Mouse (Mus musculus) frontal cortex, postnatal 14 days (tissue): ENCODE data around the gene BC025920.

ENCODE experiments used
- DNase-seq, 2 experiments: peaks; one replicate each; pipeline ENCODE4 v3.0.0; 2022; ENCODE audit warnings: low spot score in 2 of 2

Gene BC025920

DNA sequence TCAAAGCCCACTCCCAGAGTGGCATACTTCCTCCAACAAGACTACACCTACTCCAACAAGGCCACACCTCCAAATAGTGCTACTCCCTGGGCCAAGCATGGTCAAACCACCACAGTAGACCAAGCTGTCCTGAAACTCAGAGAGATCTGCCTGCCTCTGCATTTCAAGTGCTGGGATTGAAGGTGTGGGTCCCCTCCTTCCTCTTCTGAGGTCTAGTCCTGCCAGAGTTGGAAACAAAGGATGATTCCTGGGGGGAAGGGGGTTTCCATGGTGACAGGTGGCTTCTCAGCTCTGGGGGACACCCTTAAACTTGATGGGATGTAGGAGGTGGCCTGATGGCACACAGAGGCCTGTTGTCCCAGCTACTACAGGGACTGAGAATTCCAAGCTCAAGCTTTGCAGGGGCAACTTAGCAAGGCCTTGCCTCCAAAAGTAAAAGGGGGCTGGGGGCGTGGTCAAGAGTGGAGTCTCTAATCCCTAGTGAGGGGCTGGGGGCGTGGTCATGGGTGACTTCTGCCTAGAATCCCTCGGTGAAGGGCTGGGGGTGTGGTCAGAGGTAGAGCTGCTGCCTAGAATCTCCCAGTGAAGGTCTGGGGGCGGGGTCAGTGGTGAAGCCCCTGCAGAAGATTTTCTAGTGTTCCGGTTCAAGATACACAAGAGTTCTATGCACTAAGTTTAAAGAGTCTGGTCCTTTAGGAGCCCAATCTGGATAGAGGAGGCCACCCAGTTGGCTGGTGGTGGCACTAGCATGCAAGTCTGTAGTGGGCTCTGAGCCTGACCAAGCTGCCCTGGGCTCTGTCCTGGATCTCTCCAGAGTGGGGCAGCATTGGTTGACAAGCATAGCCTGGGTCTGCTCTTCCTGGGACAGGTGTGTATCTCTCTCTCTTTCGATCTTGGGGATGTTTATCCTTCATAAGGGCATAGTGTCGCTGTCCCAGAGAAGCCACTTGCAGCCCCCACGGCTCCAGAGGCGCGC is 31.7 kb upstream of the BC025920 start, which contains the start of gene Tle2:
Gene Tle2 (plus strand): TSS at position 481 of the 976 bp plus-strand sequence.
- no peak for DNase-seq

DNA sequence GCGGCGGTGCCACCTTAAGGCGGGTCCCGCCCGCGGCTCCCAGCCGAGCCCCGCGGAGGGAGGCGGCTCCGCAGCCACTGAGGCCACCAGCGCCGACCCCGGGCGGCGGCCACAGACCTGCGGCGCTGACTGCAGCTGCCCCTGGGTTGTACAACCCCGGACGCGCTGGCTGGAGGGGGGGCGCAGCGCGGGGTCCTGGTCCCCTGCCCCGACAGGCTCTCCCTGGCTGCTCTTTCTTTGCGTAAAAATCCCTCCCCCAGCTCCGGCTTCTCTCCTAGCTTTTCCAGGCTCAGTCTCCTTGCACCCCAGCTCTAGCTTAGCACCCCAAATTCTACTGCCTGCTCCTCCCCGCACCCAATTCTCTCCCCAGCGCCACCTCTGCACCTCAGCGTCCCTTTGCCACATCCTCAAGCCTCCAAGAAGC is 30.9 kb upstream of the BC025920 start:
- DNase-seq = no peak

DNA sequence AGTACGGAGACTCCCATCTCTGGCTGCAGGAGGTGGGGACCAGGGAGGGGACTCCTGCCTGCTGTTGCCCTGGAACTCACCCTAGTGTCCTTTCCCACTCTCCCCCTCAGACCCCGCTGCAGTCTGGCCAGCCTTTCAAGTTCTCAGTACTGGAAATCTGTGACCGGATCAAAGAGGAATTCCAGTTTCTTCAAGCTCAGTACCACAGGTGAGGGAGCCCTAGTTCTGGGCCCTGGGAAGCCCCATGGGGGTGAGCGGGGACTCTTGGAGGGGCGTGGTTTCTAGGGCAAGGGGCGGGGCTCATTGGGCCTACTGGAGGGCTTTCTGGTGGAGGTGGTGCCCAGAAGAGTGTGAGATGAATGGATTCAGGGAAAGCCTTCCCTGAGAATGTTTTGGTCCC is 30.4 kb upstream of the BC025920 start:
- DNase-seq = no peak

DNA sequence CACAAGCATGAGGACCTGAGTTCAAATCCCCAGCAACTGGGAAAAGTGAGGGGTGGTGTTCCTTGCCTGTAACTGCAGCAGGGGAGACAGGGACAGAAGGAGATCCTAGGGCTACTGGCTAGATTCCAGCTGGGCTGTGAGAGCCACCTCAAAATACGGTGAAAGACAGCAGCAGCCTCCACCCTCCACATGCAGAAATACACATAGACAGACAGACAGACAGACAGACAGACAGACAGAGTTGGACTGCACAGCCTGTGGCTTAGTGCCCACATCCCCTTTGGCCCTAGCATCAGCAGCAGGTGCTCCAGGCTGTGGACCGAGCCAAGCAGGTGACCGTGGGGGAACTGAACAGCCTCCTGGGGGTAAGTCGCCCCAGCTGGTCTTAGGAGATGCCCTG is 26.1 kb upstream of the BC025920 start:
- DNase-seq = no peak

DNA sequence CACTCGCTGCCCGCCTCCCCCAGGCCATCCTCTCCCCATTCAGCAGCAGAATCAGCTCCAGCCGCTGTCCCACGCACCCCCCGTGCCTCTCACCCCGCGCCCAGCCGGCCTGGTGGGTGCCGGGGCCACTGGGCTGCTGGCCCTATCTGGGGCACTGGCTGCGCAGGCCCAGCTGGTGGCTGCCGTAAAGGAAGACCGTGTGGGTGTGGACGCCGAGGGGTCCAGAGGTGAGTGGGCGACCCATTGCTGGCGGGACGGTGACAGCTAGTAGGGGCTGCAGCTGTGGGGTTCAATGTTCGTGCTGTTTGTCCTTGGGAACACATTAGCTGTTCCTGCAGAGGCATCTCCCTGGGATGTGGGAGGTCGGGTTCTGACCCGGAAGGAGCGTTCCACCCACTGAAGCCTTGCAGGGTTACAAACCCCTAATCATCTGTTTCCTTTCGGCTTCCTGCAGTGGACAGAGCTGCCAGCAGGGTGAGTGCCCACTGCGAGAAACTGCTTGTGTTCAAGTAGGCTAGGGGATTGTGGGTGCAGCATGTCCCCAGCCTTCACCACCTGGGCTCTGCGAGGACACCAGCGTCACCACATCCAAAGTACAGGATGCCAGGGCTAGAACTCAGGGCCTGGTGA is 25.5 kb upstream of the BC025920 start:
- no peak for DNase-seq

DNA sequence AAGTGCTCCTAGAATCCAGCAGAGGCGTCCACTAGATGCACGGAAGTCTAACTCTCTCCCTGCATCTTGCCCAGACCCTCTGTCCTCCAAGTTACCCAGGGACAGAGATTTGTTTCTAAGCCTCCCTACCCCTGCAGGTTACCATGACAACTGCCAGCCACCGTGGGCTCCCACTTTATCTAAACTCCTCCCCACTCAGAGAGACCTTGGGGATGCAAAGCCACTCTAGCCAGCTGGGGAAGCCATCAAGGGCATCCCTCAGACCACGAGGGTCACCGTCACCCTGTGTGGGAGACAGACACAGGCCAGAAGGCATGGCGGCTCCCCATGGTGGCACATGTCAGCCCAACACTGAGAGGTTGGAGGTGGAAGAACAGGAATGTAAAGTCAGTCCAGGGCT is 22.7 kb upstream of the BC025920 start:
- DNase-seq = no peak

DNA sequence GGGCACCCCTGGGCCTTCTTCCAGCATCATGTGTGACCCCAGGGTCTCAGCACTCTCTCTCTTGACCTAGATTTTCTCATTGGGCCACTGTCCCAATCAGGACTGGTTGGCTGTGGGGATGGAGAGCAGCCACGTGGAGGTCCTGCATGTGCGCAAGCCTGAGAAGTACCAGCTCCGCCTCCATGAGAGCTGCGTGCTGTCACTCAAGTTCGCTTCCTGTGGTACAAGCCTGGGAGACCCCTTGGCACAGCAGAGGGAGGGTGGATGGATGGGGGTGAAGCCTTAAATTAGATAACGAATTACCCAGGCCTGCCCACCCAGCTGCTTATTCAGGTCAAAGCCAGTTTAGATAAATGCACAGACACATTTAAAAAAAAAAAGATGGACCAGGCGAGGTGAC is 17.3 kb upstream of the BC025920 start:
- DNase-seq = no peak

DNA sequence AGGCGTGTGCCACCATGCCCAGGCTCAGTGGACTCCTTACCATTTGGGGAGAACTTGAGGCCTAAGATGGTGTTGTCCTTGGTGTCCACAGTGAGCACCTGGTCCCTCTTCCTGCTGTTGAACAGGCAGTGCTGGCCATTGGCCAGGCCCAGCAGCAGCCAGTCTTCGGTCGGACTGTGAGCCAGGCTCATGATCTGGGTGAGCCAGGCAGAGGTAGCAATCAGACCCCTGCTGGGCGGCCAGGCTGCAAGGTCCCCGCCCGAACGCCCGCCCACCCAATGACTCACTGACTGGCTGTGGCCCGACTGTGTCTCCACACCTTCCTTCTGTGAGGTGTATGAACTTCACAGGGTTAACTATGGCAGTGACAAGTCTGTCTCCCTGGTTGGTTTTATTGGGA is 14.2 kb upstream of the BC025920 start:
- no peak for DNase-seq

DNA sequence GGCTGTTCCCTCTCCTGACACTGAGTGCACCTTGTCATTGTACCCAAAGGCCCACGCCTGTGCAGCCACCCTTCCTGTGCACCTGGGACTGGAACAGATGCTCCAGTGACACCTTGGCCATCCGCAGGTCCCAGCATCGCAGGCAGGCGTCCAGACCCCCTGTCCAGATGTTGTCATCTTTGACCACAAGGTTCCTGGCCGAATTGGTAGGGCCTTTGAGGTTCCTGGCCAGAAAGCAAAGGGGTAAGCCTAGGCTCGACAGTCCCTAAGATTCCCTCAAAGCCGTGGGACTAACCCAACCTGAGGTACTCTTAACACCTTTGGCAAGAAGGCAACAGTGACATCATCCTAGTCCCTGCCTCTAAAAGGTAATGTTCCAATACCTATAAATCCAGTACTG is 13.4 kb upstream of the BC025920 start:
- DNase-seq = no peak

DNA sequence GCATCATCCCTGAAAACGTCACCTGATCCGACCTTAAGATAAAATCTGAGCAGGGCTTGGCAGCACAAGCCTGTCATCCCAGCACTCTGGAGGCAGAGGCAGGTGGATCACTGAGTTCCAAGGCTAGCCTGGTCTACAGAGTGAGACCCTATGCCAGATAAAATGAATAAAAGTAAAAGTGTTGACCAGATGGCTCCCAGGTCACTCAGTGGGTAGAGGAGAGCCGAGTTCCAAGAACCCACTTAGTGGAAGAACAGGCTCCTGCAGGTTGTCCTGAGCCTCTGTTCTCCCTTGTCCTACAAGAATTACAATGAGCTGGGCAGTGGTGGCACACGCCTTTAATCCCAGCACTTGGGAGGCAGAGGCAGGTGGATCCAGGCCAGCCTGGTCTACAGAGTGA is 12.8 kb upstream of the BC025920 start:
- DNase-seq = no peak

DNA sequence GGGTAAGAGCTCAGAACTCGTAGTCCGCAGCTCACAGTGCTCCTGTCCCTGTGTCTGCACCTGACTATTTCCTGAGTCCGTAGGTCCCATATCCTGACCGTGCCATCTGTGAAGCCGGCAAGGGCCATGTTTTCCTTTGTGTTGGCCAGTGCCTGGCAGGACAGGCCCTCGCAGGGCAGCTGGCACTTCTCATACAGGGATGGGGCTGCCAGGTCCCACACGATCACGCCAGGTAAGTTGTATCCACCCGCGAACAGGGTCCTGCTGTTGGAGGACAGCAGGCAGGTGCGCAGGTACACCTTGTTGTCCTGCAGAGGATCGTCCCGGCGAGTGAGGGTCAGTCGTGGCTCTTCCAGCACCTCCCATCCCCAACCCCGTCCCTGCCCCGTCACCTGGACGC is 12.1 kb upstream of the BC025920 start:
- no peak for DNase-seq

DNA sequence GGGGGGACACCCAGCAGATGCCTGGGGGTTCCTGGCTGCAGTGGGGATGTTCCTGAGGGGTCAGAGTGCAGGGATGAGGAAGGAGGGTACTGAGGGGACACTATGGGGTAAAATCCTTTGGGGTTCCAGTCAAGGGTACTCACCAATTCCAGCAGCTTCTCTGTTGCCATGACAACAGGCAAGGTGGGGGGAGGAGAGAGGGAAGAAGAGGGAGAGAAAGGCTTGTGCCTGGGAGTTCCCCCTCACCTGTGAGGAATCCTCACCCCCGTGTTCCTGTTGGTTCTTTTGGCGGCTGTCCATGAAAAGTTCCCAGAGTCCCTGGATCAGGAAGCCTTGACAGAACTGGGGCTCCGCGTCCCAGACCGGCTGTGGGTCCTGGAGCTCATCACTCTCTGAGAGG is 10.5 kb upstream of the BC025920 start:
- DNase-seq = no peak

DNA sequence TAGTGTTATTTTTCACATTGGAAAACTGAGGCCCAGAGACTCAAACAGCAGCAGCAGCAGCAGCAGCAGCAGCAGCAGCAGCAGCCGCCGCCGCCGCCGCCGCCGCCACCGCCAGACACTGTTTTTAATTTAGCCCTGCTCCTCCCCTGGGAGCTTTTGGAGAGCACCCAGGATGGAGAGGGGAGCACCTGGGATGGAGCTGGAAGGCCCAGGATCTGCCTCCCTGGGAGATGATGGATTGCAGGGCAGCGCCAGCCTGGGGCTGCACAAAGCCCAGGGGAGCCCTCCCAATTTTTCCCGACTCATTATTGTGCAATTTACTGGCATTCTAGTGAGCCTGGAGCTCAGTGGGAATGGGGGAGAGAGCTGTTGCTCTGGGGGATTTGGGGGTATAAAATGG is 9.5 kb upstream of the BC025920 start:
- DNase-seq = no peak

DNA sequence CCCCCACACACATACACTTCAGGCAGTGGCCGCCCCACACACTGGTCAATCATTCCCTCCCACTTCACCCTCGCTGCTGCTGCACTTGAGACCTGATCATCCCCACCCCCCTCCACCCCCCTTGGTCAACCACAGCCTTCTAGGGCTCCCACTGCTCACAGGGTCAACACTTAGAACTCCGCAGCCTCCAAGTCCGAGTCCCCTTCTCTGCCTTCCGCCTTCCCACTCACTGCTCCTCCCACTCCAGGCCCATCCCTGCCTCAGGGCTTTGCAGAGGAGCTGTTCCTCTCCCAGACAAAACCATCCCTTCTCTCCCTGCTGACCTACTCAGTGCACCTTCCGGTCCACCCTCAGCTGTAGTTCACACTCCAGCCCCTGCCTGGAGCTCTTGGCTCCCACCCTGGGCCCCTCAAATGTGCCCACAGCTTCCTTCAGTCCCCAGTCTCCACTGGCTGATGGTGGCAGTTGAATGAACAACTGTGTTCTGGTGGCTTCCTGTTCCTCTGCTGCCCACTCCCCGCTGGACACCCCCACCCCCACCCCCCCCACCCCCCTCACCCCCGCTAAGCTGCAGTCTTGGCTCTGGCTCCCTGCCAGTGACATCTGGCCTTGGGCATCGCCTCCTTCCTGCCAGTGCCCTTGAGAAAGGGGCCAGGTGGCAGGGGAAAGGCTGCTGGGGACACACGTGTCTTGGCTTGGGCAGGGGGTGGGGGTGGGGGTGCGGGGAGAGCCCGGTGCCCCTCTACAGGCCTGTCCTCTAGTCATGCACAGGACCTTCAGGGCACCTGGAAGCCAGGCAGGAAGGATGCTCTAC is 8.7 kb upstream of the BC025920 start:
- no peak for DNase-seq

DNA sequence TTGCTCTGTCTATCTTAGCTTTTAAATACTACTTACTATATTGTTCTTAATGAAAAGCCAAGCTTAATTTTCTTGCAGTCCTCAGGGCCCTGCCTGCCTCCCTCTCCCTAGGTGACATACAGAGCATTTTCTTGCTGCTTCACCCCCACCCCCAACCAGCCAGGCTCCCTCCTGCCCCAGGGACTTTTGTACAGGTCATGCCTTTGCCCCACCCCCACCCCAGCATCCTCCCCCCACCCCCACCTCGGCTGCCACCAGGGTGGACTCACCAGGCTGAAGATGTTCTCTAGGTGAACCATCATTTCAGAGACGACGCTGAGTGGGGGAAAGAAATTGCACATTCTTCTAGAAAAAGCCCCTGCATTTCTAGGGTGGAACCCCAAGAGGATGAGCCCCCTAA is 7.7 kb upstream of the BC025920 start:
- DNase-seq = no peak

DNA sequence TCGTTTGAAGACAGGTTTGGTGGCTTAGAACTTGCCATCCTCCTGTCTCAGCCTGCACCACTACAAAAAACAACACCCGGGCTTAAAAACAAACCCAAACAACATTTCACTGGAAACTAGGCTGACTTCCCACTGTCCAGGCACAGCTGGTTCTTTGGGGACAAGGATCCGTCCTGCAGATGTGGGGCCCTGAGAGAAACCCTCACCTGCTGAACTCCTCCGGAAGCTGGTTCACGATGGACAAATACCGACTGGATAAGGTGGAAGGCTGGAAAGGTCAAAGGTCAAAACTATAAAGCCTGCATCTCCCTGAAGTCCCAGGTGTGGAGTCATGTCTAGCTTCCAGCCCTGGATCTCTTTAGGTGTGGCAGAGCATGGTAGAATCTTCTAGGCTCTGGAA is 7.2 kb upstream of the BC025920 start:
- no peak for DNase-seq

DNA sequence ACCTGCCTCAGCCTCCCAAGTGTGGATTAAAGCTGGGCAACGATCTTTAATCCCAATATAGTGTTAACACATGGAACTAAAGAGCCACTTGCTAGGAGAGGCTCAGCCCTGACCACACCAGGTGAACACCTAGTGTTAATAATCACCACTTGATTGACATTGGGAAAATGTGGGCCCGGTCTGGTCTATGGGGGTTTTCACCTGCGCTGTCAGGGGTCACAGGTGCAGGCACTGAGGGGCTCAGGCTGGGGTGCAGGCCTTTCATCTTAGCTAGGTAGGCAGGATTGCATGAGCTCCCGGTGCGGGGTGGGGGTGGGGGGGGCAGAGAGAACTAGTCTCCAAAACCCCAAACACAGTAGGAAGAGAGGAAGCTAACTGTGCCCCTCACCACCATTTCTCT is 6.4 kb upstream of the BC025920 start:
- DNase-seq = no peak

DNA sequence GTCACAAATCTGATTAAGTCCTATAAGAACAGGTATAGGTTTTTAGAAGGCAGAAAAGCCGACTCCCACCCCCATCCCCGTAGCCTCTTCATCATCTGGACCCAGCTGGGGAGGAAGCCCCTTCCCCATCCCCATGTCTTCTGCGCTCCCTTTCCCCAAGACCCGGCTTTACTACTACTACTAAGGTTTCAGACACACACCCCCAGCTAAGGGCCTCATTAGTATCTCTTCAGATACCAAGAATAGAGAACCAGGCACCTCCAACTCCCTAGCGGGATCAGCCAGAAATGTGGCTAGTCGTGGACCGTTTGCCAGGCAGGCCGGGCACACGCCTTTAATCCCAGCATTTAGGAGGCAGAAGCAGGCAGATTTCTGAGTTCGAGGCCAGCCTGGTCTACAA is 6.0 kb upstream of the BC025920 start:
- DNase-seq = no peak

DNA sequence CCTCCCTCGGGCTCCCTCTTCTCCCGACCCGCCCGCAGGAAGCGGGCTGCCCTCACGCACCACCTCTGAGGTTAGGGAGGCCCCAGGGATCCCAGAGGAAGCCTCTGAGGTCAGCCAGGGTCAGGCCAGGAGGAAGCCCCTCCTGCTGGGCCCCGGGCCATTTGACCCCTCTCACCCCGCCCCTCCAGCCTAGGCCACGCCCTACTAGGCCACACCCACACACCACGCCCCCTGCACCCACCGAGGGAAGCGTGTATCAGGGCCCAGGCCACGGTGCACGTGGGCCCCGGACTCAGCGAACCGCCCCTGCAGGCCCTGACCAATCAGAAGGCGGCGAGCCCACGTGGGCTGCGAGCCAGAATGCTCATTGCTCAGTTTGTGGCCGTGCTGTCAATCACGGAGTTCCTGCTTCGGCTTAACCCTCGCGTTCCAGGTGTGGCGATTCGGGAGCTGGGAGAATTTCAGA is 5.3 kb upstream of the BC025920 start, which contains the start of gene Tle6:
Gene Tle6 (minus strand): TSS at position 336 of the 466 bp plus-strand sequence.
- DNase-seq = peak; percentile 90 to 91

DNA sequence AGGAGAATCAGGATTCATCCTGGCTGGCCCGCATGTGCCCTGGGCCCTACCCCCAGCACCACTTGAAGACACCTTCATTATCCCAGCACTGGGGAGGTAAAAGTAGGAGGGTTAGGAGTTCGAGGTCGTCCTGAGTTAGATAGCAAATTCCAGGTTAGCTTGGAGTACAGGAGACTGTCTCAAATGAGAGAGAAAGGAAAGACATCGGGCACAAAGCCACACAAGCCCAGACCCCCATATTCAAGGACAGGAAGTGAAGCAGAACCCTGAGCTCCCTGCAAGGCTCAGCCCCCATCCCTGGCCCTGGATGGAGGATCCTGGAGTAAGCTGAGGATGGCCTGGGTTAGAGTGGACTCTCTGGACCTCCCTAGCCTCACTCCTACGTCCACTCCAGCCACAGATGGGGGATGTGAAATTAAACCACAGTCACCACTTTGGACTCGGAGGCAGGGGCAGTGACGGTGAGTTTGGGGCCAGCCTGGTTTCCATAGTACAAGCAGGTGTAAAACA is 4.6 kb upstream of the BC025920 start:
- no peak for DNase-seq

DNA sequence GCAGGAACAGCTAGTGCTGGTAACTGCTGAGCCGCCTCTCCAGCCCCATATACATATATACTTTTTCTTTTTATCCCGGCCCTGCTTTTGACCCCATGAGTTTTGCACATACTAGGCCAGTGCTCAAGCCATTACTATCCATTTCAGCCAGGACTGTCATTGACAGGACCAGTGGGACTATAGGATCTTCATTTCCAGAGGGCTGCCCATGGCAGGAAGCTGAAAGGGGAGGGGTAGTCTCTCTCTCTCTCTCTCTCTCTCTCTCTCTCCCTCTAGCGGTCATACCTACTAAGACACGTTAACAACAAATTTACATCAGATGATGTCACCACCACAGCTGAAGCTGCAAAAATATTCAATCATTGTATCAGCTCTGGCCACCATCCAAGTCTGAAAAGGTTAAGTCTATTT is 3.3 kb upstream of the BC025920 start:
- DNase-seq = no peak
